Mouse (Mus musculus): ENCODE data around the gene Fcho2. TPM values are rescaled to one million over a fixed set of nuclear protein-coding genes. Genes with fewer than 3 reads are reported as not detected.

The Fcho2 gene
- total and polyA plus RNA-seq, 3 experiments: 3.0 to 9.0 (median 5.6) TPM

DNA sequence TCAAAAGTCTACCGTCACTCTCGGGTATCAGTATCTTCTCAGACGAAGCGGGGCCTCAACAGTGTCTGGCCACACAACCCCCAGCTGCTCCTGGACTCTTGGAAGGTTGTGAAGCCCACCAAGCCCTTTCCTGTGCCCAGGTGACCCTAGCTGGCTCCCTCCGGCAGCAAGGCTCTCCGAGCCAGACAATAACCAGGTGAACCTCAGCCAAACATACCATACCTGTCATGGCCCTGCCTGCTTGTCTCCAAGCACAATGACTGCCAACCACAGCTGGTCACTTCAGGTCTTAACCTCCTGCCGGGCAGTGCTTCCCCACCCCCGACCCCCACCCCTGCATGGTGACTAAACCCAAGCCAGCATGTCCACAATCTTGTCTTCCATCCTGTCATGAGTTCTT lies 112.9 kb downstream of the Fcho2 start:
- no peak for DNase-seq (ENCODE audit: extremely low read depth)
- TF ChIP-seq POLR2A (IDR thresholded peaks at IDR 0.05; ENCODE audit: low read depth, low read length) (no peak), ETS1 (conservative IDR thresholded peaks at IDR 0.05; ENCODE audit: low read depth, low read length) (no peak), TCF12 (IDR thresholded peaks at IDR 0.05; ENCODE audit: low read depth, low read length) (no peak), SMC3 (IDR thresholded peaks at IDR 0.05; ENCODE audit: low read depth, low read length) (no peak), HCFC1 (IDR thresholded peaks at IDR 0.05; ENCODE audit: low read depth, low read length) (no peak), IRF4 (IDR thresholded peaks at IDR 0.05; ENCODE audit: low read depth, low read length) (no peak), RAD21 (IDR thresholded peaks at IDR 0.05; ENCODE audit: low read depth, low read length) (no peak), USF2 (conservative IDR thresholded peaks at IDR 0.05; ENCODE audit: low read depth, low read length) (no peak), MAX (IDR thresholded peaks at IDR 0.05; ENCODE audit: low read length) (no peak), CHD1 (IDR thresholded peaks at IDR 0.05; ENCODE audit: low read depth, low read length) (no peak), USF1 (IDR thresholded peaks at IDR 0.05; ENCODE audit: low read depth, low read length) (no peak), CTCF (conservative IDR thresholded peaks at IDR 0.05 in 1 of 2, IDR thresholded peaks at IDR 0.05 in 1 of 2; ENCODE audit: low read depth in 2 of 2, low read length in 2 of 2) (no peak), ZC3H11A (IDR thresholded peaks at IDR 0.05; ENCODE audit: low read depth, low read length) (no peak), E2F4 (IDR thresholded peaks at IDR 0.05; ENCODE audit: insufficient replicate concordance, low read depth, low read length) (no peak), ZKSCAN1 (IDR thresholded peaks at IDR 0.05; ENCODE audit: borderline replicate concordance, low read depth, low read length) (no peak), JUND (conservative IDR thresholded peaks at IDR 0.05; ENCODE audit: low read depth, low read length) (no peak), SIN3A (IDR thresholded peaks at IDR 0.05; ENCODE audit: low read length) (no peak), CHD2 (IDR thresholded peaks at IDR 0.05; ENCODE audit: low read length) (no peak), KAT2A (IDR thresholded peaks at IDR 0.05; ENCODE audit: insufficient replicate concordance, low read length) (no peak), NELFE (IDR thresholded peaks at IDR 0.05; ENCODE audit: low read depth, low read length) (no peak)
- Histone ChIP-seq H3K36me3 (replicated peaks in 1 of 2; ENCODE audit: control insufficient read depth in 1 of 2, insufficient read depth in 1 of 2, low read length in 1 of 2) (no peaks in the 10 kb centered on the region), H3K9me3 (replicated peaks; ENCODE audit: low read length) (no peaks in the 10 kb centered on the region), H3K27ac (ENCODE audit: insufficient read depth, low read depth) (no peak overlapping the region), H3K4me1 (ENCODE audit: control insufficient read depth in 1 of 2, insufficient read depth in 2 of 2) (peaks cover 0 to 9% of the 10 kb centered on the region in 2 experiments; a peak in 2 of 4 replicates), H3K9ac (ENCODE audit: insufficient read depth, low read depth) (no peak overlapping the region), H3K27me3 (replicated peaks) (no peaks in the 10 kb centered on the region), H3K4me2 (ENCODE audit: insufficient read depth, low read depth, poor library complexity, severe bottlenecking) (no peak overlapping the region), H3K79me2 (replicated peaks; ENCODE audit: control insufficient read depth, extremely low read depth, insufficient read depth, poor library complexity, severe bottlenecking) (no peaks in the 10 kb centered on the region), H3K4me3 (replicated peaks in 1 of 3; ENCODE audit: low read depth in 2 of 3, low read length in 2 of 3, poor library complexity in 1 of 3) (no peak overlapping the region)
- in situ Hi-C loops (cut with MboI; ENCODE audit: low pct_ligation_motif_present, low pct_unique_long_range_greater_than_20kb, low sequenced_read_pairs): no loop called here
- dilution Hi-C loops (cut with MboI; ENCODE audit: extremely low pct_ligation_motif_present, extremely low pct_unique_long_range_greater_than_20kb, low sequenced_read_pairs): no loop called here

GRCm38 (mm10) chr13:98701309-98701675 lies 114.0 kb downstream of the Fcho2 start:
- no peaks in the 10 kb centered on the region for H3K27me3 ChIP-seq (replicated peaks)
- no peaks in the 10 kb centered on the region for H3K79me2 ChIP-seq (replicated peaks; ENCODE audit: control insufficient read depth, extremely low read depth, insufficient read depth, poor library complexity, severe bottlenecking)
- H3K4me2 ChIP-seq (ENCODE audit: insufficient read depth, low read depth, poor library complexity, severe bottlenecking): no peak overlapping the region
- H3K4me1 ChIP-seq (ENCODE audit: control insufficient read depth in 1 of 2, insufficient read depth in 2 of 2): peaks cover 0 to 9% of the 10 kb centered on the region in 2 experiments; a peak in 2 of 4 replicates
- dilution Hi-C loops (cut with MboI; ENCODE audit: extremely low pct_ligation_motif_present, extremely low pct_unique_long_range_greater_than_20kb, low sequenced_read_pairs) (no loop called here), in situ Hi-C loops (cut with MboI; ENCODE audit: low pct_ligation_motif_present, low pct_unique_long_range_greater_than_20kb, low sequenced_read_pairs) (no loop called here)
- no peak overlapping the region for H3K4me3 ChIP-seq (replicated peaks in 1 of 3; ENCODE audit: low read depth in 2 of 3, low read length in 2 of 3, poor library complexity in 1 of 3)
- H3K36me3 ChIP-seq (replicated peaks in 1 of 2; ENCODE audit: control insufficient read depth in 1 of 2, insufficient read depth in 1 of 2, low read length in 1 of 2): no peaks in the 10 kb centered on the region
- H3K27ac ChIP-seq (ENCODE audit: insufficient read depth, low read depth): no peak overlapping the region
- DNase-seq (ENCODE audit: extremely low read depth): no peak
- no peak overlapping the region for H3K9ac ChIP-seq (ENCODE audit: insufficient read depth, low read depth)
- no peaks in the 10 kb centered on the region for H3K9me3 ChIP-seq (replicated peaks; ENCODE audit: low read length)
- no peak for TF ChIP-seq CHD1 (IDR thresholded peaks at IDR 0.05; ENCODE audit: low read depth, low read length)
- TF ChIP-seq TBP (conservative IDR thresholded peaks at IDR 0.05; ENCODE audit: low read depth, low read length): no peak
- TF ChIP-seq NRF1 (IDR thresholded peaks at IDR 0.05; ENCODE audit: low read depth, low read length): no peak
- TF ChIP-seq KAT2A (IDR thresholded peaks at IDR 0.05; ENCODE audit: insufficient replicate concordance, low read length): no peak

Measured in CH12.LX (cell line).